Mouse (Mus musculus): Measurements from ENCODE around the gene Babam2. TPM values are rescaled to one million over a fixed set of nuclear protein-coding genes. Genes with fewer than 3 reads are reported as not detected.

Babam2 gene
- total and polyA plus RNA-seq, 3 experiments = 25.2 to 32.9 (median 28.4) TPM

DNA sequence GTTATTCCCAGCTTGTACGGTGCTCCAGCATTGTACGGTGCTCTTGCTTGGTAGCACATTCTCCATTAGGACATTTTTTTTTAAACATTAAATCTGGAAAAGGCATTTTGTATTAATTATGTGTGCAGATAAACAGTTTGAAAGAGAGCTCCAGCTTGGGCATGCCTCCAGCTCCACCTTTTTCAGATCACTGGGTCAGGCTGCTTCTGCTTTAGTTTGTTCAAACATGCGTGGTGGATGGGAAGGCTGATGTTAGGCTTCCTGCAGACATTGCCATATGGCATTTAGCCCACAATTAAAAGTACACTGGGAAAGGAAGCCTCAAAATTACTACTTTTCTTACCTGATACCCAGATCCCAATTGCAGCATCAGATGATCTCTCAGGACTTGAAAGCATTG lies 310.9 kb downstream of the Babam2 start:
- Histone ChIP-seq H3K27me3 (ENCODE audit: control insufficient read depth, insufficient read depth, low read length) (no peaks in the 10 kb centered on the region), H3K27ac (no peak overlapping the region), H3K36me3 (ENCODE audit: control insufficient read depth, insufficient read depth, low read length) (no peaks in the 10 kb centered on the region), H3K4me3 (no peak overlapping the region), H3K79me2 (replicated peaks; ENCODE audit: control insufficient read depth, insufficient read depth, low read length) (no peaks in the 10 kb centered on the region), H3K4me1 (ENCODE audit: control insufficient read depth, insufficient read depth, low read length) (no peaks in the 10 kb centered on the region), H3K9ac (ENCODE audit: low read depth, low read length) (no peak overlapping the region)
- DNase-seq = peak in 1 of 2 experiments; percentile 31
- intact Hi-C loops (cut with DNase I) = no loop called here
- TF ChIP-seq POLR2A (IDR thresholded peaks at IDR 0.05; ENCODE audit: insufficient read depth, low read depth, low read length) = no peak
- no peak for TF ChIP-seq CTCF (IDR thresholded peaks at IDR 0.05)
- TF ChIP-seq EP300 (IDR thresholded peaks at IDR 0.05; ENCODE audit: insufficient read depth, low read depth, low read length) = no peak
- WGBS = 56% methylated on average over 3 of the region's 3 CpGs

DNA sequence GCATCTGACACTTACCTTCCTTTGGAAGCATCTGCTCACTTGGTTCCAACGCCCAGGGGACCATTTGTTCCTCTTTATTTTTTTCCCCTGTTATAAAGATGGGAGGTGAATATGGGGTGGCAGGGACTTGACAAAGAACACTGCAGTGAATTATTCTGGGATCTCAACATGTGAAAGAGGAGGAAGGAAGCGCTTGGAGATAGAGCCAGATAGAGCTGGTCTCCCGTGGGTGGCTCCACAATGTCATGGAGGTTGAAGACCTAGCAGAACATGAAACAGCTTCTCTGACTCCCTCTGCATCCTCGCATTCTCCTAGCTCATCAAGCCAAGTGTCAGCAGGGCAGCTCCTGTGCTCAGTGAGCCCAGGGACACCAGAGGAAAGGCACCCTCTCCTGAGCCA lies 312.6 kb downstream of the Babam2 start:
- Histone ChIP-seq H3K4me1 (ENCODE audit: control insufficient read depth, insufficient read depth, low read length) (no peaks in the 10 kb centered on the region), H3K27me3 (ENCODE audit: control insufficient read depth, insufficient read depth, low read length) (no peaks in the 10 kb centered on the region), H3K4me3 (no peak overlapping the region), H3K9ac (ENCODE audit: low read depth, low read length) (no peak overlapping the region), H3K36me3 (ENCODE audit: control insufficient read depth, insufficient read depth, low read length) (no peaks in the 10 kb centered on the region), H3K27ac (no peak overlapping the region), H3K79me2 (replicated peaks; ENCODE audit: control insufficient read depth, insufficient read depth, low read length) (no peaks in the 10 kb centered on the region)
- DNase-seq = no peak
- no peak for TF ChIP-seq POLR2A (IDR thresholded peaks at IDR 0.05; ENCODE audit: insufficient read depth, low read depth, low read length)
- TF ChIP-seq CTCF (IDR thresholded peaks at IDR 0.05) = no peak
- TF ChIP-seq EP300 (IDR thresholded peaks at IDR 0.05; ENCODE audit: insufficient read depth, low read depth, low read length) = no peak
- 57% methylated on average over 4 of the region's 4 CpGs for WGBS
- intact Hi-C loops (cut with DNase I) = no loop called here

DNA sequence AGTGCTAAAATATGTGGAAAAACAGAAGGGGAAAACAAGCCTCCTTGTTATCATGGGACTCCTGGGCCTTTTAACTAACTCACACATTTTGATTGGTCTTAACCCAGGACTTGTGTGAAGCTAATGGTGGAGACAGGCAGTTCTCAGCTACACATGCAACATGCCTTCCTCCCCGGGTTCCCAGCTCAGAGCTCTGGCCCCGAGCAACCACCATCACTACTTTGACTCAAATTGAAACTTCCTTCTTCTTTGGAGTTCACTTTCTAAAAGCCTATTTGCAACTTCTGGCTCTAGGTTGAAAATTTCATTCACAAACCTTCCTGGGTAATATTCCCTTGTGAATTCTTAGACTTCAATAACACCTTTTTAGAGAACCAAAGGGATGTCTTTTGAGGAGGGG lies 315.6 kb downstream of the Babam2 start:
- H3K9ac ChIP-seq (ENCODE audit: low read depth, low read length) = no peak overlapping the region
- no peaks in the 10 kb centered on the region for H3K4me1 ChIP-seq (ENCODE audit: control insufficient read depth, insufficient read depth, low read length)
- DNase-seq = no peak
- 77% methylated on average over 2 of the region's 2 CpGs for WGBS
- H3K36me3 ChIP-seq (ENCODE audit: control insufficient read depth, insufficient read depth, low read length) = no peaks in the 10 kb centered on the region; the same call in 1 of the 2 replicates
- H3K27me3 ChIP-seq (ENCODE audit: control insufficient read depth, insufficient read depth, low read length) = no peaks in the 10 kb centered on the region
- no peak overlapping the region for H3K27ac ChIP-seq
- no peak overlapping the region for H3K4me3 ChIP-seq
- intact Hi-C loops (cut with DNase I) = no loop called here
- TF ChIP-seq EP300 (IDR thresholded peaks at IDR 0.05; ENCODE audit: insufficient read depth, low read depth, low read length) (no peak), POLR2A (IDR thresholded peaks at IDR 0.05; ENCODE audit: insufficient read depth, low read depth, low read length) (no peak), CTCF (IDR thresholded peaks at IDR 0.05) (no peak)
- H3K79me2 ChIP-seq (replicated peaks; ENCODE audit: control insufficient read depth, insufficient read depth, low read length) = no peaks in the 10 kb centered on the region

DNA sequence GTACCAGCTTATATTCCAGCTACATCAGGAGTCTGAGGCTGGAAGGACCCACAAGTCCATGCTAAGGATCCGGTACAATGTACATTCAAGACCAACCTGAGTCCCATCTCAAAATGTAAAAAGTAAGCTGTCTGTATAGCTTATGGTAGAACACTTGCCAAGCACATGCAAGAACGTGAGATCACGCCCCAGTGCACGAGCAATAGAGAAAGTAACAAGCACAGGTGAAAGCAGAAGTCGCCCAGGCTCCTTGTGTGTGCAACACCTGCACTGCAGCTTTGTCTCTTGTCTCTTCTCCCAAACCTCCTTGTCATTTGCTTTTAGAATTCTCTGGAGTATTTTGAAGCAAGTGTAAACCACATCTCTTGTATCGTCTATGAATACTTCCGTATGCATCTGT lies 317.3 kb downstream of the Babam2 start:
- intact Hi-C loops (cut with DNase I) = no loop called here
- DNase-seq = no peak
- 96% methylated on average over 7 of the region's 7 CpGs for WGBS
- Histone ChIP-seq H3K27me3 (ENCODE audit: control insufficient read depth, insufficient read depth, low read length) (no peaks in the 10 kb centered on the region), H3K4me3 (no peak overlapping the region), H3K9ac (ENCODE audit: low read depth, low read length) (no peak overlapping the region), H3K36me3 (ENCODE audit: control insufficient read depth, insufficient read depth, low read length) (no peaks in the 10 kb centered on the region; the same call in 1 of the 2 replicates), H3K4me1 (ENCODE audit: control insufficient read depth, insufficient read depth, low read length) (no peaks in the 10 kb centered on the region), H3K27ac (no peak overlapping the region), H3K79me2 (replicated peaks; ENCODE audit: control insufficient read depth, insufficient read depth, low read length) (no peaks in the 10 kb centered on the region)
- TF ChIP-seq POLR2A (IDR thresholded peaks at IDR 0.05; ENCODE audit: insufficient read depth, low read depth, low read length) (no peak), CTCF (IDR thresholded peaks at IDR 0.05) (no peak), EP300 (IDR thresholded peaks at IDR 0.05; ENCODE audit: insufficient read depth, low read depth, low read length) (no peak)

DNA sequence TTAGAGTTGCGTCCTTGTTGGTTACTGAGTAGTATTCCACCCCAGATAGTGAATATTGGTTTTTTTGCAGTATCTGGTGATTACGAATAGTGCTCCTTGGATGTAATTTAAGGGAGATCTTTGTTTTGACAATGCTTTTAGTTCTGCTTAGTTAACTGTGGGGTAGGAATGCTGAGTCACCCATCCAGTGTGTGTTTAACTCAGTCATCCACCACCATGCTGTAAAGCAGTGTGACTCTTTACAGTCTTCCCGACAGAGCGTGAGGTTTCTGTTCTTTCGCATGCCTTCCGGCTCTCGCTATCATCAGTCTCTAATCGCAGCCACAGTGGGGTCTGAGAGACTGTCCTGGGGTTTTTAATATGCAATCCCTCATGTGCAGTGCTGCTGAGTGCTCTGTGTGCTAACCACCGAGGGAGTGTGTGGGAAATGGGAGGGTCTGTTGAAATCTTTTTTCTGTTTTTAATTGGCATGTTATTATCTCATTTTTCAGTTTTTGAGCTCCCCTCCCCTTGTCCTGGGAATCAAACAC lies 318.5 kb downstream of the Babam2 start:
- Histone ChIP-seq H3K27ac (no peak overlapping the region), H3K9ac (ENCODE audit: low read depth, low read length) (no peak overlapping the region), H3K36me3 (ENCODE audit: control insufficient read depth, insufficient read depth, low read length) (no peaks in the 10 kb centered on the region; the same call in 1 of the 2 replicates), H3K27me3 (ENCODE audit: control insufficient read depth, insufficient read depth, low read length) (no peaks in the 10 kb centered on the region), H3K79me2 (replicated peaks; ENCODE audit: control insufficient read depth, insufficient read depth, low read length) (no peaks in the 10 kb centered on the region), H3K4me3 (no peak overlapping the region), H3K4me1 (ENCODE audit: control insufficient read depth, insufficient read depth, low read length) (no peaks in the 10 kb centered on the region)
- WGBS = 74% methylated on average over 9 of the region's 9 CpGs
- TF ChIP-seq EP300 (IDR thresholded peaks at IDR 0.05; ENCODE audit: insufficient read depth, low read depth, low read length) (no peak), POLR2A (IDR thresholded peaks at IDR 0.05; ENCODE audit: insufficient read depth, low read depth, low read length) (no peak), CTCF (IDR thresholded peaks at IDR 0.05) (no peak)
- intact Hi-C loops (cut with DNase I) = no loop called here
- DNase-seq = no peak

DNA sequence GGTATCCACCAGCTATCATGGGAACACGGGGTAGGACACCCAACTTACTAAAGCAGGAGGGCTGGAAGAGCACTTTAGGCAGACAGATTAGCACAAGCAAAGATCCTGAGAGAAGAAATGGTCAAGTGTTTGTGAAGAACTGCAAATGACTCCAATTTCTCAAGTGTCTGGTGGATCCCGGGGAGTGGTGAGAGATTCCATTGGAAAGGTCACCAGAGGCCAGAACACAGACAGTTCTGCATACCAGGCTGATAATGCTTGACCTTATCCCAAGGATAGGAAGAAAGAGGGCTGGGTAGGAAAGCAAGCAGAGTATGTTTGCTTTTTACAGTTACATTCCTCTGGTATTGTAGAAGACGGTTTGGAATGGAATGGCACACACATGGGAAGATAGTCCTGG lies 320.2 kb downstream of the Babam2 start:
- H3K27ac ChIP-seq = no peak overlapping the region; the same call in 1 of the 2 replicates
- no peaks in the 10 kb centered on the region for H3K27me3 ChIP-seq (ENCODE audit: control insufficient read depth, insufficient read depth, low read length)
- H3K4me1 ChIP-seq (ENCODE audit: control insufficient read depth, insufficient read depth, low read length) = no peaks in the 10 kb centered on the region
- H3K9ac ChIP-seq (ENCODE audit: low read depth, low read length) = no peak overlapping the region
- TF ChIP-seq EP300 (IDR thresholded peaks at IDR 0.05; ENCODE audit: insufficient read depth, low read depth, low read length) (no peak), POLR2A (IDR thresholded peaks at IDR 0.05; ENCODE audit: insufficient read depth, low read depth, low read length) (no peak), CTCF (IDR thresholded peaks at IDR 0.05) (no peak)
- DNase-seq = no peak
- intact Hi-C loops (cut with DNase I) = no loop called here
- H3K36me3 ChIP-seq (ENCODE audit: control insufficient read depth, insufficient read depth, low read length) = no peaks in the 10 kb centered on the region; the same call in 1 of the 2 replicates
- H3K79me2 ChIP-seq (replicated peaks; ENCODE audit: control insufficient read depth, insufficient read depth, low read length) = no peaks in the 10 kb centered on the region
- 40% methylated on average over 3 of the region's 3 CpGs for WGBS
- no peak overlapping the region for H3K4me3 ChIP-seq
